ENCODE assay signal across 10 mouse cellular contexts in the genomic region with DNA sequence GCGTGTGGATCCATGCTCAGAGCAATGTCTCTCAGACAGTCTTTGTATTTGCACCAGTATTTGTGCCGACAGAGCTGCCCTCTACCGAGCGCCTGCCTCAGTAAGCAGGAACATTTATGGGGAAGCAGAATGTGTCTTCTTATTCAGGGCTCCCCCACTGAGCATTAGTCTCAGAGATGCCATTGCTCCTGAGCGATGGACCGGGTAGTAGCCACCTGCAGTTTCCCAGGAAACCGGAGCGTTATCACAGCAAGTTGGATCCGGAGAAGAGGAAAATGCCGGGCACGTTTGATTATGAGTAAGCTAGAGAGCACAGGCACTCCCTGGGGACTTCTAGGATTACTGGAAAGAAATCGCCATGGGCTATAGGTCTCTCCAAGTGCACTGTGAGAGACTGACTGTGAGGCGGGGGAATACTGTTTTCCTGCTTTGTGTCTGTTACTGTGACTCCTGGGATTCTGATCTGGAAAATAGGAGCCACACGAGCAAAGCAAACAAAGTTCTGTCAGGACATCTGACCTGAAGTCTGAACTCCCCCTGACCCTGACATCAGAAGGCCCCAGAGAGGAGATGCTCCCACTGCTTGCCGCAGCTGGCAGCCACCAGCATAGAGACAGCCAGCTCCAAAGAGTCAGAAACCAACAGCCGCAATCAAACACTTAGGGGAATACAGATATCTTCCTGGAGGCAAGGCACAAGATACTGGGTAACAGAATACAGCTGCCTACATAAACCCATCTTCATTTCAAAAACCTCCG.
A peak's percentile ranks its signal among the peaks of the same experiment; 100 is the strongest.
DNase-seq lines count a peak whose midpoint lies in the region; ATAC-seq lines count a peak whose summit lies in the region.
"Had no signal": no experiment of that assay in that cellular context is flagged by ENCODE, and none has a peak within 500 bp of the region (broad histone marks: within the 10 kb centered on the region; RNA-seq: fewer than 3 reads in every experiment).

No protein-coding gene starts in this region.

- 50% methylated on average over 17 of the region's 17 CpGs for WGBS in forebrain, embryonic 10.5 days
- WGBS in forebrain, embryonic 15.5 days: 48% methylated on average over 17 of the region's 17 CpGs
- 38% methylated on average over 17 of the region's 17 CpGs for WGBS in embryonic facial prominence, embryonic 10.5 days
- WGBS in hindbrain, embryonic 14.5 days: 14% methylated on average over 17 of the region's 17 CpGs
- WGBS in neural tube, embryonic 13.5 days: 21% methylated on average over 17 of the region's 17 CpGs
- WGBS in limb, embryonic 10.5 days: 69% methylated on average over 17 of the region's 17 CpGs

- H3K27ac ChIP-seq in forebrain, embryonic 10.5 days: peak overlapping the region; percentile 48; the same call in 1 of the 2 replicates
- no peak overlapping the region for H3K27ac ChIP-seq in forebrain, embryonic 15.5 days (replicated peaks)
- no peak overlapping the region; the same call in 1 of the 2 replicates for H3K27ac ChIP-seq in embryonic facial prominence, embryonic 10.5 days (replicated peaks)
- no peak overlapping the region for H3K27ac ChIP-seq in hindbrain, embryonic 14.5 days
- H3K27ac ChIP-seq in neural tube, embryonic 13.5 days (replicated peaks): peak overlapping the region; percentile 67
- H3K27ac ChIP-seq in limb, embryonic 10.5 days: no peak overlapping the region
- H3K27ac ChIP-seq: heart, embryonic 15.5 days had no signal

- peaks cover 11% of the 10 kb centered on the region for H3K4me1 ChIP-seq in forebrain, embryonic 10.5 days
- H3K4me1 ChIP-seq in forebrain, embryonic 15.5 days: no peaks in the 10 kb centered on the region
- peaks cover 11% of the 10 kb centered on the region for H3K4me1 ChIP-seq in embryonic facial prominence, embryonic 10.5 days
- H3K4me1 ChIP-seq in hindbrain, embryonic 14.5 days (replicated peaks; ENCODE audit: control insufficient read depth, insufficient read depth, low read length): peaks cover 10% of the 10 kb centered on the region
- peaks cover 11% of the 10 kb centered on the region for H3K4me1 ChIP-seq in neural tube, embryonic 13.5 days (replicated peaks)
- H3K4me1 ChIP-seq in limb, embryonic 10.5 days: peaks cover 5% of the 10 kb centered on the region
- H3K4me1 ChIP-seq: heart, embryonic 15.5 days had no signal

- DNase-seq in forebrain, embryonic 10.5 days (ENCODE audit: extremely low spot score, low spot score): no peak
- DNase-seq in embryonic facial prominence, embryonic 10.5 days (ENCODE audit: low spot score): peak; percentile 24
- peak; percentile 45 for DNase-seq in hindbrain, embryonic 14.5 days (ENCODE audit: low spot score)
- DNase-seq in gastrocnemius, postnatal 4 days (ENCODE audit: low spot score in 2 of 2): no peak
- DNase-seq in urinary bladder, postnatal 10 days (ENCODE audit: low spot score): no peak
- DNase-seq in limb, embryonic 10.5 days (ENCODE audit: low spot score): no peak
- DNase-seq: kidney, postnatal 10 days had no signal

- no peak overlapping the region for H3K4me3 ChIP-seq in forebrain, embryonic 10.5 days
- H3K4me3 ChIP-seq in forebrain, embryonic 15.5 days: no peak overlapping the region
- H3K4me3 ChIP-seq in embryonic facial prominence, embryonic 10.5 days: peak overlapping the region; percentile 28
- H3K4me3 ChIP-seq in hindbrain, embryonic 14.5 days (replicated peaks; ENCODE audit: low read length): no peak overlapping the region; the same call in 1 of the 2 replicates
- peak overlapping the region; percentile 12; the same call in 1 of the 2 replicates for H3K4me3 ChIP-seq in neural tube, embryonic 13.5 days
- no peak overlapping the region for H3K4me3 ChIP-seq in limb, embryonic 10.5 days
- H3K4me3 ChIP-seq: heart, embryonic 15.5 days had no signal

- ATAC-seq in forebrain, embryonic 15.5 days (replicated peaks): no peak
- peak; percentile 75 for ATAC-seq in hindbrain, embryonic 14.5 days (ENCODE audit: low FRiP score)
- peak; percentile 80 for ATAC-seq in neural tube, embryonic 13.5 days (ENCODE audit: low read depth)

- no peaks in the 10 kb centered on the region for H3K36me3 ChIP-seq in forebrain, embryonic 10.5 days (replicated peaks)
- H3K36me3 ChIP-seq in forebrain, embryonic 15.5 days: no peaks in the 10 kb centered on the region
- no peaks in the 10 kb centered on the region for H3K36me3 ChIP-seq in embryonic facial prominence, embryonic 10.5 days (replicated peaks)
- no peaks in the 10 kb centered on the region for H3K36me3 ChIP-seq in hindbrain, embryonic 14.5 days (replicated peaks; ENCODE audit: control insufficient read depth, insufficient read depth)
- H3K36me3 ChIP-seq in neural tube, embryonic 13.5 days: no peaks in the 10 kb centered on the region
- H3K36me3 ChIP-seq in limb, embryonic 10.5 days: no peaks in the 10 kb centered on the region
- H3K36me3 ChIP-seq: heart, embryonic 15.5 days had no signal

- H3K27me3 ChIP-seq in forebrain, embryonic 10.5 days (ENCODE audit: poor library complexity, severe bottlenecking): no peaks in the 10 kb centered on the region
- H3K27me3 ChIP-seq in forebrain, embryonic 15.5 days: no peaks in the 10 kb centered on the region
- H3K27me3 ChIP-seq in embryonic facial prominence, embryonic 10.5 days (replicated peaks; ENCODE audit: low read depth, poor library complexity, severe bottlenecking): no peaks in the 10 kb centered on the region
- H3K27me3 ChIP-seq in hindbrain, embryonic 14.5 days (ENCODE audit: control insufficient read depth, insufficient read depth, low read length): no peaks in the 10 kb centered on the region
- H3K27me3 ChIP-seq in neural tube, embryonic 13.5 days: no peaks in the 10 kb centered on the region
- no peaks in the 10 kb centered on the region for H3K27me3 ChIP-seq in limb, embryonic 10.5 days (ENCODE audit: low read depth, poor library complexity, severe bottlenecking)
- H3K27me3 ChIP-seq: heart, embryonic 15.5 days had no signal

- H3K4me2 ChIP-seq in forebrain, embryonic 15.5 days (replicated peaks): no peak overlapping the region
- peak overlapping the region; percentile 43 for H3K4me2 ChIP-seq in hindbrain, embryonic 14.5 days (replicated peaks)
- peak overlapping the region; percentile 45 for H3K4me2 ChIP-seq in neural tube, embryonic 13.5 days
- H3K4me2 ChIP-seq: heart, embryonic 15.5 days had no signal

- no peak overlapping the region for H3K9ac ChIP-seq in forebrain, embryonic 15.5 days (replicated peaks)
- H3K9ac ChIP-seq in hindbrain, embryonic 14.5 days: 0 out of 2 replicates have a peak overlapping the region, but pooled peaks have one; percentile 32
- peak overlapping the region; percentile 10; the same call in 1 of the 2 replicates for H3K9ac ChIP-seq in neural tube, embryonic 13.5 days
- H3K9ac ChIP-seq: heart, embryonic 15.5 days had no signal

- peaks cover 7% of the 10 kb centered on the region; the same call in 1 of the 2 replicates for H3K9me3 ChIP-seq in forebrain, embryonic 10.5 days
- no peaks in the 10 kb centered on the region for H3K9me3 ChIP-seq in forebrain, embryonic 15.5 days
- no peaks in the 10 kb centered on the region for H3K9me3 ChIP-seq in embryonic facial prominence, embryonic 10.5 days
- no peaks in the 10 kb centered on the region for H3K9me3 ChIP-seq in hindbrain, embryonic 14.5 days (ENCODE audit: control insufficient read depth, low read length)
- no peaks in the 10 kb centered on the region for H3K9me3 ChIP-seq in neural tube, embryonic 13.5 days
- no peaks in the 10 kb centered on the region for H3K9me3 ChIP-seq in limb, embryonic 10.5 days (replicated peaks)
- H3K9me3 ChIP-seq: heart, embryonic 15.5 days had no signal

Comparison
In these comparisons a context has a peak if more than half of its experiments do, and no peak if none do; other contexts are left out.
1. H3K27ac ChIP-seq: peak in forebrain, embryonic 10.5 days (single experiment) and neural tube, embryonic 13.5 days (single experiment); none in forebrain, embryonic 15.5 days (single experiment), embryonic facial prominence, embryonic 10.5 days (single experiment), hindbrain, embryonic 14.5 days (single experiment) and limb, embryonic 10.5 days (single experiment).
2. DNase-seq: peak in embryonic facial prominence, embryonic 10.5 days (single experiment) and hindbrain, embryonic 14.5 days (single experiment); none in forebrain, embryonic 10.5 days (single experiment), gastrocnemius, postnatal 4 days (0 of 2), urinary bladder, postnatal 10 days (single experiment) and limb, embryonic 10.5 days (single experiment).
3. H3K4me3 ChIP-seq: peak in embryonic facial prominence, embryonic 10.5 days (single experiment) and neural tube, embryonic 13.5 days (single experiment); none in forebrain, embryonic 10.5 days (single experiment), forebrain, embryonic 15.5 days (single experiment), hindbrain, embryonic 14.5 days (single experiment) and limb, embryonic 10.5 days (single experiment).